Mouse (Mus musculus): ENCODE measurements around the gene Tmem202. TPM values are rescaled to one million over a fixed set of nuclear protein-coding genes. Genes with fewer than 3 reads are reported as not detected.

Tmem202 gene
- polyA plus RNA-seq, 1 experiment from 2014 or later, result 0.46 TPM

DNA sequence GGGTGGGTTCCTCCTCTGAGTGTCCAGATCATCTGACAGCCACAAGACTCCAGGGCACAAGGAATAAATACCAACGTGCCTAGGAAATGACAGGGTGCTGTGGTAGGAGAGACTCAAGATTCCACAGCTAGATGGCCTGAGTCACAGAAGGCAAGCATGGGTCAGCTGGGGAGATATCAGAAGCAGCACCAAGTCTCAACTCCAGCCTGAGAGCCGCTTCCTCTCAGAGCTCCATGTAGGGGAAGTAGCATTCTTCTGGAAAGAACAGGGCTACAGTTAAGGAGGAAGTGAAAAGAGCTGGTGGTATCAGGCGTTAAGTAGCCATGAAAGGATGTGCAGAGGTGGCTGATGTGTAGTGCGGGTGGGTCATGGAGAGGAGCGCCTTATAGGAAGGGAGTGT lies 5.1 kb upstream of the Tmem202 start:
- DNase-seq, result no peak
- no peaks in the 10 kb centered on the region for H3K27me3 ChIP-seq (ENCODE audit: control insufficient read depth, insufficient read depth, low read length)
- no peak overlapping the region for H3K4me2 ChIP-seq (ENCODE audit: low read length)
- H3K9ac ChIP-seq (replicated peaks; ENCODE audit: low read length), result no peak overlapping the region
- no peaks in the 10 kb centered on the region for H3K9me3 ChIP-seq (ENCODE audit: control insufficient read depth, low read length)
- no peak overlapping the region for H3K27ac ChIP-seq (replicated peaks; ENCODE audit: low read depth, low read length)
- 89% methylated on average over 5 of the region's 5 CpGs for WGBS
- H3K4me3 ChIP-seq (replicated peaks; ENCODE audit: low read depth, low read length), result no peak overlapping the region
- H3K4me1 ChIP-seq (ENCODE audit: control insufficient read depth, insufficient read depth, low read length), result peaks cover 13% of the 10 kb centered on the region
- ATAC-seq (ENCODE audit: low FRiP score, low TSS enrichment), result no peak
- no peaks in the 10 kb centered on the region for H3K36me3 ChIP-seq (ENCODE audit: control insufficient read depth, insufficient read depth, low read length)

GRCm38 (mm10) chr9:59542766-59543324 lies 3.2 kb upstream of the Tmem202 start:
- H3K27ac ChIP-seq (replicated peaks; ENCODE audit: low read depth, low read length), result no peak overlapping the region
- H3K4me1 ChIP-seq (ENCODE audit: control insufficient read depth, insufficient read depth, low read length), result peaks cover 17% of the 10 kb centered on the region
- no peaks in the 10 kb centered on the region for H3K27me3 ChIP-seq (ENCODE audit: control insufficient read depth, insufficient read depth, low read length)
- DNase-seq (no peak), ATAC-seq (ENCODE audit: low FRiP score, low TSS enrichment) (no peak)
- H3K9ac ChIP-seq (replicated peaks; ENCODE audit: low read length), result no peak overlapping the region
- no peaks in the 10 kb centered on the region for H3K9me3 ChIP-seq (ENCODE audit: control insufficient read depth, low read length)
- H3K4me2 ChIP-seq (ENCODE audit: low read length), result no peak overlapping the region
- H3K36me3 ChIP-seq (ENCODE audit: control insufficient read depth, insufficient read depth, low read length), result no peaks in the 10 kb centered on the region
- no peak overlapping the region for H3K4me3 ChIP-seq (replicated peaks; ENCODE audit: low read depth, low read length)

DNA sequence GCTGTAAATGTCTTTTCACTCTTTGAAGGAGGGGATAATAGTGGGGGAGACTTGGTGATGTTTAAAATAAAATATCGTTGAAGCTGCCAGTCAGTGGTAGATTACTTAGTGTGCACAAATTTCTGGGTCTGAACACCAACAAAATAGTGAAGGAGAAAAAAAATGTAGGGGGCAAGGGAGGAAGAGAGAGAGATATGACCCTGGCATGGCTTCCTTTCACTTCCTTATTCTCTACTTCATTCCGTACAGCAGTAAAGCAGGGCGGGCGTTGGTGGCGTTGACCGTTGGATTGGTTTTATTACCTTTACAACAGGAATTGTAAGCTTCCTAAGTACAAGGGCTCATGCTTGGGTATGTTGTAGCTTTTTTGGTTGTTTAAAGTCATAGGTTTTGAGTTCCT lies 2.0 kb upstream of the Tmem202 start:
- Histone ChIP-seq H3K9me3 (ENCODE audit: control insufficient read depth, low read length) (no peaks in the 10 kb centered on the region), H3K4me2 (ENCODE audit: low read length) (no peak overlapping the region), H3K27ac (replicated peaks; ENCODE audit: low read depth, low read length) (no peak overlapping the region), H3K4me3 (replicated peaks; ENCODE audit: low read depth, low read length) (no peak overlapping the region), H3K9ac (replicated peaks; ENCODE audit: low read length) (no peak overlapping the region), H3K27me3 (ENCODE audit: control insufficient read depth, insufficient read depth, low read length) (no peaks in the 10 kb centered on the region), H3K36me3 (ENCODE audit: control insufficient read depth, insufficient read depth, low read length) (no peaks in the 10 kb centered on the region), H3K4me1 (ENCODE audit: control insufficient read depth, insufficient read depth, low read length) (peaks cover 17% of the 10 kb centered on the region)
- ATAC-seq (ENCODE audit: low FRiP score, low TSS enrichment) (no peak), DNase-seq (no peak)
- WGBS, result 92% methylated on average over 6 of the region's 6 CpGs

GRCm38 (mm10) chr9:59537651-59538050 lies 2.0 kb downstream of the Tmem202 start:
- no peaks in the 10 kb centered on the region for H3K9me3 ChIP-seq (ENCODE audit: control insufficient read depth, low read length)
- H3K27ac ChIP-seq (replicated peaks; ENCODE audit: low read depth, low read length), result no peak overlapping the region
- no peak overlapping the region for H3K9ac ChIP-seq (replicated peaks; ENCODE audit: low read length)
- no peaks in the 10 kb centered on the region for H3K27me3 ChIP-seq (ENCODE audit: control insufficient read depth, insufficient read depth, low read length)
- peaks cover 17% of the 10 kb centered on the region for H3K4me1 ChIP-seq (ENCODE audit: control insufficient read depth, insufficient read depth, low read length)
- 88% methylated on average over 3 of the region's 3 CpGs for WGBS
- no peak for ATAC-seq (ENCODE audit: low FRiP score, low TSS enrichment)
- no peak overlapping the region for H3K4me2 ChIP-seq (ENCODE audit: low read length)
- no peaks in the 10 kb centered on the region for H3K36me3 ChIP-seq (ENCODE audit: control insufficient read depth, insufficient read depth, low read length)
- no peak overlapping the region for H3K4me3 ChIP-seq (replicated peaks; ENCODE audit: low read depth, low read length)
- no peak for DNase-seq

GRCm38 (mm10) chr9:59533889-59534288 lies 5.8 kb downstream of the Tmem202 start:
- Histone ChIP-seq H3K27me3 (ENCODE audit: control insufficient read depth, insufficient read depth, low read length) (no peaks in the 10 kb centered on the region), H3K9ac (replicated peaks; ENCODE audit: low read length) (no peak overlapping the region), H3K4me1 (ENCODE audit: control insufficient read depth, insufficient read depth, low read length) (0 out of 2 replicates have a peak, but pooled peaks cover 1% of the 10 kb centered on the region), H3K4me3 (replicated peaks; ENCODE audit: low read depth, low read length) (no peak overlapping the region), H3K4me2 (ENCODE audit: low read length) (no peak overlapping the region), H3K36me3 (ENCODE audit: control insufficient read depth, insufficient read depth, low read length) (no peaks in the 10 kb centered on the region), H3K27ac (replicated peaks; ENCODE audit: low read depth, low read length) (no peak overlapping the region), H3K9me3 (ENCODE audit: control insufficient read depth, low read length) (no peaks in the 10 kb centered on the region)
- no peak for ATAC-seq (ENCODE audit: low FRiP score, low TSS enrichment)
- WGBS, result 86% methylated on average over 4 of the region's 4 CpGs
- no peak for DNase-seq

- no peaks in the 10 kb centered on the region for H3K27me3 ChIP-seq (ENCODE audit: control insufficient read depth, insufficient read depth, low read length)
- DNase-seq, result no peak
- no peaks in the 10 kb centered on the region for H3K36me3 ChIP-seq (ENCODE audit: control insufficient read depth, insufficient read depth, low read length)
- no peak for ATAC-seq (ENCODE audit: low FRiP score, low TSS enrichment)
- H3K27ac ChIP-seq (replicated peaks; ENCODE audit: low read depth, low read length), result no peak overlapping the region
- 77% methylated on average over 2 of the region's 2 CpGs for WGBS
- no peak overlapping the region for H3K4me3 ChIP-seq (replicated peaks; ENCODE audit: low read depth, low read length)
- H3K4me1 ChIP-seq (ENCODE audit: control insufficient read depth, insufficient read depth, low read length), result no peaks in the 10 kb centered on the region
- H3K9ac ChIP-seq (replicated peaks; ENCODE audit: low read length), result no peak overlapping the region
- no peak overlapping the region for H3K4me2 ChIP-seq (ENCODE audit: low read length)
- H3K9me3 ChIP-seq (ENCODE audit: control insufficient read depth, low read length), result no peaks in the 10 kb centered on the region
Measured at GRCm38 (mm10) chr9:59533422-59533821, 6.2 kb downstream of the Tmem202 start.

DNA sequence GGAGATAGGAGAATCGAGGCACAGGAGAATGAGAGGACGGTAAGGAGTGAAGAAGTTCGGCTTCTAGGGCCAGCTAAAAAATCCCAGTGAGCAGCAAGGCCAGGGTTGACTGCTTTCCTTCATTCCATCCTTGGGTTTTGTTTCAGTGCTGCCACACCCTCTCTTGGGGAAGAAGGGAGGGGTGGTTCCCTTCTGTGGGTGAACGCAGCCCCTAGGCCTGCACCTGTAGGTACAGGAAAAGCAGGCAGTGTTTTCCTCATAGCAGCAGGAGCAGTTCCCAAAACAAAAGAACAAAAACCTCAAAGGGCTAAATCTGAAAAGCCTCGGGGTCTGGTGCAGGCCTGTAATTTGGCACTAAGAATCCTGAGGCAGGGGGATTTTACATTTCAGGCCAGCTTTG lies 8.0 kb downstream of the Tmem202 start:
- DNase-seq (no peak), ATAC-seq (ENCODE audit: low FRiP score, low TSS enrichment) (no peak)
- Histone ChIP-seq H3K4me1 (ENCODE audit: control insufficient read depth, insufficient read depth, low read length) (no peaks in the 10 kb centered on the region), H3K9ac (replicated peaks; ENCODE audit: low read length) (no peak overlapping the region), H3K27me3 (ENCODE audit: control insufficient read depth, insufficient read depth, low read length) (no peaks in the 10 kb centered on the region), H3K4me3 (replicated peaks; ENCODE audit: low read depth, low read length) (no peak overlapping the region), H3K36me3 (ENCODE audit: control insufficient read depth, insufficient read depth, low read length) (no peaks in the 10 kb centered on the region), H3K9me3 (ENCODE audit: control insufficient read depth, low read length) (no peaks in the 10 kb centered on the region), H3K27ac (replicated peaks; ENCODE audit: low read depth, low read length) (no peak overlapping the region), H3K4me2 (ENCODE audit: low read length) (no peak overlapping the region)
- 16% methylated on average over 5 of the region's 5 CpGs for WGBS

DNA sequence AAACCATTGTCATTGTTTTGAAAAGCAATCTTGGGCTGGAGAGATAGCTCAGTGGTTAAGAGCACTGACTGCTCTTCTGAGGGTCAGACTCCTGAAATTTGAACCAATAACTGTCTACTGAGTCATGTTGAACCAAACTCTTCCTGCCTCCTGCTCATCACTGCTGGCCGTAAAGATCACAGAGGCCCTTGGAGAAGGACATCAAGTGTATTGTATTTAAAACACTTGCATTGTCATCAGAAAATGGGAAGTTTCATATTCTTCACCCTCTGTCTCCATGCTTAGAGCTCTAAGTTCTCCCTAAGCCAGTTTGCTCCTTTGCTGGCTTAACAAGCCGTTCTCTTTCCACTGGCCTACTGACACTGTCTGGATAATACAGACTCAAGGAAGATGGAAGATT lies 11.4 kb downstream of the Tmem202 start:
- Histone ChIP-seq H3K9me3 (ENCODE audit: control insufficient read depth, low read length) (no peaks in the 10 kb centered on the region), H3K4me3 (replicated peaks; ENCODE audit: low read depth, low read length) (no peak overlapping the region), H3K4me2 (ENCODE audit: low read length) (no peak overlapping the region), H3K4me1 (ENCODE audit: control insufficient read depth, insufficient read depth, low read length) (no peaks in the 10 kb centered on the region), H3K36me3 (ENCODE audit: control insufficient read depth, insufficient read depth, low read length) (no peaks in the 10 kb centered on the region), H3K9ac (replicated peaks; ENCODE audit: low read length) (no peak overlapping the region), H3K27ac (replicated peaks; ENCODE audit: low read depth, low read length) (no peak overlapping the region), H3K27me3 (ENCODE audit: control insufficient read depth, insufficient read depth, low read length) (no peaks in the 10 kb centered on the region)
- ATAC-seq (ENCODE audit: low FRiP score, low TSS enrichment) (no peak), DNase-seq (no peak)
- 90% methylated on average over 2 of the region's 2 CpGs for WGBS

DNA sequence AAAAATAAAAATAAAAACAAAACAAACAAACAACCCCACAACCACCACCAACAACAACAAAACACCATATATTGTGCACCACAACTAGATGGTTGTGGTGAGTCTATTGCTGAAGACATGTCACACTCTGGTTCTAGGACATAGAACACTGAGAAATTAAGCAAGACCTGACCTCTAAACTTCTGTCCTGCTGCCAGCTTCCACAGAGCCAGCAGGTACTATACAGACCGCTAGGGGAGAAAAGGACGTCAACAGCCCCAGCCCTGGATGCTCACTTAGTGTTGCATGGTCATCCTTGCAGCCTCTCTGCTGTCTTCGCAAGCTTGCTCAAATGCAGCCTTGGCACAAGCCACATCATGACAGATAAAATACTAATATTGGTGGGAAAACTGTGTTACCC lies 12.1 kb downstream of the Tmem202 start:
- Histone ChIP-seq H3K27me3 (ENCODE audit: control insufficient read depth, insufficient read depth, low read length) (no peaks in the 10 kb centered on the region), H3K27ac (replicated peaks; ENCODE audit: low read depth, low read length) (no peak overlapping the region), H3K4me1 (ENCODE audit: control insufficient read depth, insufficient read depth, low read length) (no peaks in the 10 kb centered on the region), H3K4me2 (ENCODE audit: low read length) (no peak overlapping the region), H3K9ac (replicated peaks; ENCODE audit: low read length) (no peak overlapping the region), H3K9me3 (ENCODE audit: control insufficient read depth, low read length) (no peaks in the 10 kb centered on the region), H3K36me3 (ENCODE audit: control insufficient read depth, insufficient read depth, low read length) (no peaks in the 10 kb centered on the region), H3K4me3 (replicated peaks; ENCODE audit: low read depth, low read length) (no peak overlapping the region)
- ATAC-seq (ENCODE audit: low FRiP score, low TSS enrichment), result no peak
- WGBS, result 82% methylated on average over 3 of the region's 3 CpGs
- no peak for DNase-seq
